Mouse (Mus musculus): ENCODE measurements around the gene Ttc7.

GRCm38 (mm10) chr17:87368481-87368880, 85.8 kb downstream of the Ttc7 start:
- TF ChIP-seq CTCF (IDR thresholded peaks at IDR 0.05; ENCODE audit: low read depth) (no peak), EP300 (IDR thresholded peaks at IDR 0.05; ENCODE audit: low read depth) (no peak)

Measured in heart, postnatal 0 days (tissue).